Mouse (Mus musculus) midbrain, embryonic 11.5 days (tissue): ENCODE measurements around the gene Mas1. TPM values are rescaled to one million over a fixed set of nuclear protein-coding genes. Genes with fewer than 3 reads are reported as not detected.
A peak's percentile ranks its signal among the peaks of the same experiment; 100 is the strongest.

Experiments
- ATAC-seq: fragments of 200-750 bp; cut with Nextera tagmentation; 2 replicates; pipeline ENCODE4 v1.8.0; 2017; ENCODE audit warnings: moderate TSS enrichment, moderate library complexity; ENCODE audit not compliant: low FRiP score
- DNase-seq: peaks from one replicate; pipeline ENCODE4 v3.0.0; 2015; ENCODE audit warnings: low spot score; ENCODE audit errors: missing footprints
- H3K27ac ChIP-seq: fragments of 300-500 bp; sonication (generic); 2 replicates; pipeline ENCODE4 v1.5.1; 2014; ENCODE audit warnings: low read depth, low read length
- H3K27me3 ChIP-seq: fragments of 300-500 bp; sonication (generic); 2 replicates; pipeline ENCODE4 v1.6.1; 2014; ENCODE audit warnings: mild to moderate bottlenecking, low read length, moderate library complexity, mixed read lengths; ENCODE audit not compliant: control insufficient read depth, insufficient read depth
- H3K36me3 ChIP-seq: fragments of 300-500 bp; sonication (generic); 2 replicates; pipeline ENCODE4 v1.6.1; 2014; ENCODE audit warnings: mild to moderate bottlenecking, low read length, moderate library complexity, mixed read lengths; ENCODE audit not compliant: control insufficient read depth, insufficient read depth
- H3K4me1 ChIP-seq: fragments of 300-500 bp; sonication (generic); 2 replicates; pipeline ENCODE4 v1.6.1; 2014; ENCODE audit warnings: low read length; ENCODE audit not compliant: control insufficient read depth, insufficient read depth
- H3K4me2 ChIP-seq: fragments of 300-500 bp; sonication (generic); 2 replicates; pipeline ENCODE4 v1.6.1; 2014; ENCODE audit warnings: mild to moderate bottlenecking, moderate library complexity
- H3K4me3 ChIP-seq: fragments of 300-500 bp; sonication (generic); 2 replicates; pipeline ENCODE4 v1.5.1; 2014; ENCODE audit warnings: low read depth, low read length
- H3K9ac ChIP-seq: fragments of 300-500 bp; sonication (generic); 2 replicates; pipeline ENCODE4 v1.6.1; 2014; ENCODE audit warnings: low read length
- H3K9me3 ChIP-seq: fragments of 300-500 bp; sonication (generic); 2 replicates; pipeline ENCODE4 v1.6.1; 2016; ENCODE audit warnings: low read length; ENCODE audit not compliant: control insufficient read depth
- WGBS: fragments of 180-500 bp; shearing (Covaris S2); extraction: QIAGEN DNeasy Blood & Tissue Kit; methylation state at CpG from one replicate; pipeline ENCODE4 v1.1.7; 2014; 5-methylcytosine and 5-hydroxymethylcytosine counted together
- polyA plus RNA-seq: library from polyadenylated mRNA; unstranded; fragments of >200 nt; fragmentation: Nextera tagmentation; extraction: Ambion mirVana; gene quantifications from 2 replicates; pipeline ENCODE4 v1.2.1, GENCODE M21; 2014

The Mas1 gene
- polyA plus RNA-seq, 1 experiment from 2014 or later: not detected

GRCm38 (mm10) chr17:12881216-12881615 lies 13.3 kb upstream of the Mas1 start:
- 89% methylated on average over 1 of the region's 1 CpGs for WGBS
- H3K9ac ChIP-seq: no peak overlapping the region
- DNase-seq (peak; percentile 60), ATAC-seq (no peak)
- no peak overlapping the region for H3K4me2 ChIP-seq
- H3K27ac ChIP-seq: no peak overlapping the region
- no peaks in the 10 kb centered on the region for H3K4me1 ChIP-seq
- no peaks in the 10 kb centered on the region for H3K27me3 ChIP-seq
- no peaks in the 10 kb centered on the region for H3K9me3 ChIP-seq
- H3K36me3 ChIP-seq: no peaks in the 10 kb centered on the region
- H3K4me3 ChIP-seq: no peak overlapping the region

- Histone ChIP-seq H3K27me3 (no peaks in the 10 kb centered on the region), H3K4me2 (no peak overlapping the region), H3K4me1 (no peaks in the 10 kb centered on the region), H3K27ac (no peak overlapping the region), H3K4me3 (no peak overlapping the region), H3K9me3 (no peaks in the 10 kb centered on the region), H3K36me3 (no peaks in the 10 kb centered on the region), H3K9ac (no peak overlapping the region)
- 4% methylated on average over 14 of the region's 14 CpGs for WGBS
- DNase-seq (peak; percentile 96), ATAC-seq (peak; percentile 69; the same call in 1 of the 2 replicates)
Measured at GRCm38 (mm10) chr17:12880178-12880577, 12.2 kb upstream of the Mas1 start.

GRCm38 (mm10) chr17:12875734-12876133 lies 7.8 kb upstream of the Mas1 start, which contains the start of gene Mrgprh:
Gene Mrgprh, plus strand, starts transcription at chr17:12876034.
- Histone ChIP-seq H3K4me3 (no peak within 1 kb of the TSS), H3K36me3 (no peaks in the 10 kb centered on the region), H3K4me2 (no peak within 1 kb of the TSS), H3K4me1 (no peaks in the 10 kb centered on the region), H3K9ac (no peak within 1 kb of the TSS), H3K27ac (no peak within 1 kb of the TSS), H3K9me3 (no peaks in the 10 kb centered on the region), H3K27me3 (no peaks in the 10 kb centered on the region)
- DNase-seq: peak; percentile 59
- 84% methylated on average over 5 of the region's 5 CpGs for WGBS
- ATAC-seq: no peak

- H3K27ac ChIP-seq: no peak overlapping the region
- H3K9ac ChIP-seq: no peak overlapping the region
- no peaks in the 10 kb centered on the region for H3K9me3 ChIP-seq
- no peak overlapping the region for H3K4me3 ChIP-seq
- ATAC-seq (no peak), DNase-seq (peak; percentile 67)
- H3K4me1 ChIP-seq: no peaks in the 10 kb centered on the region
- no peak overlapping the region for H3K4me2 ChIP-seq
- H3K36me3 ChIP-seq: no peaks in the 10 kb centered on the region
- 78% methylated on average over 16 of the region's 16 CpGs for WGBS
- no peaks in the 10 kb centered on the region for H3K27me3 ChIP-seq
Measured at GRCm38 (mm10) chr17:12872275-12873028, 4.5 kb upstream of the Mas1 start.

GRCm38 (mm10) chr17:12868640-12869039 lies 697 bp upstream of the Mas1 start:
- DNase-seq: peak; percentile 65
- H3K4me1 ChIP-seq: no peaks in the 10 kb centered on the region
- WGBS: 48% methylated on average over 4 of the region's 4 CpGs
- no peak overlapping the region for H3K9ac ChIP-seq
- H3K27ac ChIP-seq: no peak overlapping the region
- no peak overlapping the region for H3K4me2 ChIP-seq
- H3K9me3 ChIP-seq: no peaks in the 10 kb centered on the region
- H3K36me3 ChIP-seq: no peaks in the 10 kb centered on the region
- no peaks in the 10 kb centered on the region for H3K27me3 ChIP-seq
- H3K4me3 ChIP-seq: no peak overlapping the region
- ATAC-seq: no peak

GRCm38 (mm10) chr17:12866853-12867252 lies 1.1 kb downstream of the Mas1 start:
- H3K9me3 ChIP-seq: no peaks in the 10 kb centered on the region

GRCm38 (mm10) chr17:12865407-12865806 lies 2.5 kb downstream of the Mas1 start:
- no peaks in the 10 kb centered on the region for H3K27me3 ChIP-seq
- no peaks in the 10 kb centered on the region for H3K36me3 ChIP-seq
- H3K4me3 ChIP-seq: no peak overlapping the region
- no peak for ATAC-seq
- H3K9ac ChIP-seq: no peak overlapping the region
- no peaks in the 10 kb centered on the region for H3K9me3 ChIP-seq
- no peak overlapping the region for H3K27ac ChIP-seq
- WGBS: 52% methylated on average over 3 of the region's 3 CpGs
- DNase-seq: no peak
- no peaks in the 10 kb centered on the region for H3K4me1 ChIP-seq
- H3K4me2 ChIP-seq: no peak overlapping the region

More at GRCm38 (mm10) chr17:12866853-12867252, 1.1 kb downstream of the Mas1 start:
- ATAC-seq: no peak
- Histone ChIP-seq H3K9ac (no peak overlapping the region), H3K4me3 (no peak overlapping the region), H3K27me3 (no peaks in the 10 kb centered on the region), H3K4me2 (no peak overlapping the region), H3K27ac (no peak overlapping the region), H3K4me1 (no peaks in the 10 kb centered on the region), H3K36me3 (no peaks in the 10 kb centered on the region)
- 84% methylated on average over 10 of the region's 10 CpGs for WGBS
- DNase-seq: no peak

- no peak overlapping the region for H3K27ac ChIP-seq
- ATAC-seq: no peak
- H3K27me3 ChIP-seq: no peaks in the 10 kb centered on the region
- H3K36me3 ChIP-seq: no peaks in the 10 kb centered on the region
- no peaks in the 10 kb centered on the region for H3K9me3 ChIP-seq
- no peak overlapping the region for H3K9ac ChIP-seq
- no peak for DNase-seq
- H3K4me3 ChIP-seq: no peak overlapping the region
- no peak overlapping the region for H3K4me2 ChIP-seq
- H3K4me1 ChIP-seq: no peaks in the 10 kb centered on the region
Measured at GRCm38 (mm10) chr17:12864111-12864510, 3.8 kb downstream of the Mas1 start.

GRCm38 (mm10) chr17:12859006-12859520 lies 8.9 kb downstream of the Mas1 start:
- DNase-seq (no peak), ATAC-seq (no peak)
- Histone ChIP-seq H3K9ac (no peak overlapping the region), H3K4me3 (no peak overlapping the region), H3K36me3 (no peaks in the 10 kb centered on the region), H3K4me2 (no peak overlapping the region), H3K9me3 (no peaks in the 10 kb centered on the region), H3K27me3 (no peaks in the 10 kb centered on the region), H3K27ac (no peak overlapping the region), H3K4me1 (no peaks in the 10 kb centered on the region)
- WGBS: 79% methylated on average over 8 of the region's 8 CpGs
